Mouse (Mus musculus) liver, embryonic 12.5 days (tissue): ENCODE data around the gene Nrde2. TPM values are rescaled to one million over a fixed set of nuclear protein-coding genes. Genes with fewer than 3 reads are reported as not detected.

Experiments used
- ATAC-seq: fragments of 200-750 bp; cut with Nextera tagmentation; 2 replicates; pipeline ENCODE4 v1.8.0; 2017; ENCODE audit warnings: moderate number of reproducible peaks, mild to moderate bottlenecking, moderate library complexity
- H3K27ac ChIP-seq: fragments of 300-500 bp; sonication (generic); 2 replicates; pipeline ENCODE4 v1.5.1; 2016; ENCODE audit warnings: mild to moderate bottlenecking
- H3K27me3 ChIP-seq: fragments of 300-500 bp; sonication (generic); replicated peaks from 2 replicates; pipeline ENCODE4 v1.6.1; 2016; ENCODE audit warnings: mild to moderate bottlenecking, moderate library complexity
- H3K36me3 ChIP-seq: fragments of 300-500 bp; sonication (generic); 2 replicates; pipeline ENCODE4 v1.6.1; 2016; ENCODE audit warnings: mild to moderate bottlenecking, moderate library complexity
- H3K4me1 ChIP-seq: fragments of 300-500 bp; sonication (generic); 2 replicates; pipeline ENCODE4 v1.6.1; 2016
- H3K4me2 ChIP-seq: fragments of 300-500 bp; sonication (generic); 2 replicates; pipeline ENCODE4 v1.6.1; 2016; ENCODE audit warnings: mild to moderate bottlenecking, moderate library complexity
- H3K4me3 ChIP-seq: fragments of 300-500 bp; sonication (generic); 2 replicates; pipeline ENCODE4 v1.5.1; 2016; ENCODE audit warnings: mild to moderate bottlenecking, moderate library complexity
- H3K9ac ChIP-seq: fragments of 300-500 bp; sonication (generic); 2 replicates; pipeline ENCODE4 v1.6.1; 2016; ENCODE audit warnings: mild to moderate bottlenecking, moderate library complexity
- H3K9me3 ChIP-seq: fragments of 300-500 bp; sonication (generic); replicated peaks from 2 replicates; pipeline ENCODE4 v1.6.1; 2016; ENCODE audit warnings: mild to moderate bottlenecking, moderate library complexity
- WGBS: fragments of 180-500 bp; shearing (Covaris S2); methylation state at CpG from one replicate; pipeline ENCODE4 v1.1.7; 2016; ENCODE audit not compliant: insufficient replicate concordance; 5-methylcytosine and 5-hydroxymethylcytosine counted together
- polyA plus RNA-seq: library from polyadenylated mRNA; unstranded; fragments of >200 nt; fragmentation: Nextera tagmentation; extraction: Ambion mirVana; gene quantifications from 2 replicates; pipeline ENCODE4 v1.2.1, GENCODE M21; 2016

Nrde2 gene
- polyA plus RNA-seq, 1 experiment from 2014 or later = 8.6 TPM

GRCm38 (mm10) chr12:100135117-100135516, 24.3 kb downstream of the Nrde2 start:
- no peak for ATAC-seq
- Histone ChIP-seq H3K36me3 (peaks cover 93% of the 10 kb centered on the region), H3K27me3 (no peaks in the 10 kb centered on the region), H3K4me3 (no peak overlapping the region), H3K9ac (no peak overlapping the region), H3K9me3 (no peaks in the 10 kb centered on the region), H3K4me2 (no peak overlapping the region), H3K27ac (no peak overlapping the region), H3K4me1 (peaks cover 13% of the 10 kb centered on the region)
- WGBS = 57% methylated on average over 3 of the region's 3 CpGs

GRCm38 (mm10) chr12:100134395-100134936, 25.0 kb downstream of the Nrde2 start:
- H3K36me3 ChIP-seq = peaks cover 93% of the 10 kb centered on the region
- H3K27me3 ChIP-seq = no peaks in the 10 kb centered on the region
- no peak overlapping the region for H3K4me3 ChIP-seq
- 58% methylated on average over 11 of the region's 11 CpGs for WGBS
- ATAC-seq = no peak
- H3K27ac ChIP-seq = no peak overlapping the region
- H3K4me1 ChIP-seq = peaks cover 13% of the 10 kb centered on the region
- H3K9me3 ChIP-seq = no peaks in the 10 kb centered on the region
- no peak overlapping the region for H3K4me2 ChIP-seq
- H3K9ac ChIP-seq = no peak overlapping the region

GRCm38 (mm10) chr12:100131655-100132054, 27.8 kb downstream of the Nrde2 start:
- no peak overlapping the region for H3K4me3 ChIP-seq
- H3K4me1 ChIP-seq = peaks cover 33% of the 10 kb centered on the region
- H3K27ac ChIP-seq = no peak overlapping the region
- no peaks in the 10 kb centered on the region for H3K9me3 ChIP-seq
- WGBS = 55% methylated on average over 8 of the region's 8 CpGs
- ATAC-seq = no peak
- peaks cover 87% of the 10 kb centered on the region for H3K36me3 ChIP-seq
- H3K4me2 ChIP-seq = no peak overlapping the region
- H3K27me3 ChIP-seq = no peaks in the 10 kb centered on the region
- no peak overlapping the region for H3K9ac ChIP-seq

- Histone ChIP-seq H3K27me3 (no peaks in the 10 kb centered on the region), H3K4me2 (no peak overlapping the region), H3K4me3 (no peak overlapping the region), H3K27ac (no peak overlapping the region), H3K4me1 (peaks cover 35% of the 10 kb centered on the region), H3K9me3 (no peaks in the 10 kb centered on the region), H3K36me3 (peaks cover 87% of the 10 kb centered on the region), H3K9ac (no peak overlapping the region)
- no peak for ATAC-seq
- WGBS = 81% methylated on average over 9 of the region's 9 CpGs
These were observed 28.3 kb downstream of the Nrde2 start for GRCm38 (mm10) chr12:100131167-100131566.

GRCm38 (mm10) chr12:100128961-100129360, 30.5 kb downstream of the Nrde2 start:
- no peak overlapping the region for H3K27ac ChIP-seq
- H3K4me3 ChIP-seq = no peak overlapping the region
- no peak overlapping the region for H3K9ac ChIP-seq
- no peaks in the 10 kb centered on the region for H3K9me3 ChIP-seq
- 86% methylated on average over 8 of the region's 8 CpGs for WGBS
- H3K4me2 ChIP-seq = no peak overlapping the region
- H3K4me1 ChIP-seq = peaks cover 22% of the 10 kb centered on the region
- H3K36me3 ChIP-seq = peaks cover 90% of the 10 kb centered on the region
- no peak for ATAC-seq
- H3K27me3 ChIP-seq = no peaks in the 10 kb centered on the region

- Histone ChIP-seq H3K27me3 (no peaks in the 10 kb centered on the region), H3K4me1 (peaks cover 22% of the 10 kb centered on the region), H3K4me2 (no peak overlapping the region), H3K36me3 (peaks cover 90% of the 10 kb centered on the region), H3K4me3 (no peak overlapping the region), H3K27ac (no peak overlapping the region), H3K9ac (no peak overlapping the region), H3K9me3 (no peaks in the 10 kb centered on the region)
- 71% methylated on average over 6 of the region's 6 CpGs for WGBS
- ATAC-seq = no peak
These were observed 30.9 kb downstream of the Nrde2 start for GRCm38 (mm10) chr12:100128522-100128921.

- ATAC-seq = no peak
- Histone ChIP-seq H3K4me2 (no peak overlapping the region), H3K4me1 (peaks cover 22% of the 10 kb centered on the region), H3K4me3 (no peak overlapping the region), H3K27ac (no peak overlapping the region; the same call in 1 of the 2 replicates), H3K9me3 (no peaks in the 10 kb centered on the region), H3K36me3 (peaks cover 90% of the 10 kb centered on the region), H3K27me3 (no peaks in the 10 kb centered on the region), H3K9ac (no peak overlapping the region)
- 67% methylated on average over 8 of the region's 8 CpGs for WGBS
These were observed 31.5 kb downstream of the Nrde2 start for GRCm38 (mm10) chr12:100127866-100128480.

GRCm38 (mm10) chr12:100126968-100127865, 32.2 kb downstream of the Nrde2 start:
- H3K9me3 ChIP-seq = no peaks in the 10 kb centered on the region
- peaks cover 90% of the 10 kb centered on the region for H3K36me3 ChIP-seq
- 0 out of 2 replicates have a peak, but pooled peaks have one; percentile 42 for ATAC-seq
- no peak overlapping the region for H3K4me2 ChIP-seq
- peaks cover 22% of the 10 kb centered on the region for H3K4me1 ChIP-seq
- H3K4me3 ChIP-seq = no peak overlapping the region
- H3K27me3 ChIP-seq = no peaks in the 10 kb centered on the region
- no peak overlapping the region for H3K9ac ChIP-seq
- peak overlapping the region; percentile 52; the same call in 1 of the 2 replicates for H3K27ac ChIP-seq
- 46% methylated on average over 17 of the region's 17 CpGs for WGBS

- no peak overlapping the region for H3K9ac ChIP-seq
- no peak overlapping the region for H3K4me3 ChIP-seq
- no peak overlapping the region for H3K27ac ChIP-seq
- peaks cover 22% of the 10 kb centered on the region for H3K4me1 ChIP-seq
- no peak for ATAC-seq
- H3K36me3 ChIP-seq = peaks cover 92% of the 10 kb centered on the region
- WGBS = 79% methylated on average over 16 of the region's 16 CpGs
- no peaks in the 10 kb centered on the region for H3K27me3 ChIP-seq
- H3K4me2 ChIP-seq = no peak overlapping the region
- no peaks in the 10 kb centered on the region for H3K9me3 ChIP-seq
These were observed 34.3 kb downstream of the Nrde2 start for GRCm38 (mm10) chr12:100124913-100125798.

- peaks cover 92% of the 10 kb centered on the region for H3K36me3 ChIP-seq
These were observed 36.0 kb downstream of the Nrde2 start for GRCm38 (mm10) chr12:100123476-100123875.

GRCm38 (mm10) chr12:100122921-100123381, 36.5 kb downstream of the Nrde2 start:
- Histone ChIP-seq H3K4me2 (no peak overlapping the region), H3K4me3 (no peak overlapping the region), H3K4me1 (peaks cover 15% of the 10 kb centered on the region), H3K36me3 (peaks cover 93% of the 10 kb centered on the region), H3K9me3 (no peaks in the 10 kb centered on the region), H3K9ac (no peak overlapping the region), H3K27me3 (no peaks in the 10 kb centered on the region), H3K27ac (no peak overlapping the region)
- 84% methylated on average over 7 of the region's 7 CpGs for whole genome bisulfite sequencing
- ATAC-seq = no peak

More at GRCm38 (mm10) chr12:100123476-100123875, 36.0 kb downstream of the Nrde2 start:
- H3K4me2 ChIP-seq = no peak overlapping the region
- no peaks in the 10 kb centered on the region for H3K9me3 ChIP-seq
- H3K4me3 ChIP-seq = no peak overlapping the region
- H3K9ac ChIP-seq = no peak overlapping the region
- no peak for ATAC-seq
- peaks cover 21% of the 10 kb centered on the region for H3K4me1 ChIP-seq
- no peaks in the 10 kb centered on the region for H3K27me3 ChIP-seq
- 80% methylated on average over 9 of the region's 9 CpGs for WGBS
- H3K27ac ChIP-seq = no peak overlapping the region
